Mouse (Mus musculus) thymus, adult 2 months (tissue): ENCODE data around the gene Usp12. TPM values are rescaled to one million over a fixed set of nuclear protein-coding genes. Genes with fewer than 3 reads are reported as not detected.

Experiments
- DNase-seq: peaks from one replicate; pipeline ENCODE4 v3.0.0; 2021
- H3K27ac ChIP-seq: fragments of 200-500 bp; 2 replicates; pipeline ENCODE4 v1.5.1; 2012; ENCODE audit warnings: low read length, control low read depth; ENCODE audit not compliant: control insufficient read depth, insufficient read depth
- H3K27me3 ChIP-seq: fragments of 200-500 bp; 2 replicates; pipeline ENCODE4 v1.6.1; 2012; ENCODE audit warnings: mild to moderate bottlenecking, low read length, moderate library complexity, mixed read lengths; ENCODE audit not compliant: control insufficient read depth, insufficient read depth
- H3K36me3 ChIP-seq: fragments of 200-500 bp; 2 replicates; pipeline ENCODE4 v1.6.1; 2012; ENCODE audit warnings: mild to moderate bottlenecking, low read length, moderate library complexity; ENCODE audit not compliant: control insufficient read depth, insufficient read depth
- H3K4me1 ChIP-seq: fragments of 200-500 bp; replicated peaks from 2 replicates; pipeline ENCODE4 v1.6.1; 2012; ENCODE audit warnings: low read length; ENCODE audit not compliant: control insufficient read depth, insufficient read depth
- H3K4me3 ChIP-seq: fragments of 200-500 bp; 2 replicates; pipeline ENCODE4 v1.5.1; 2012; ENCODE audit warnings: mild to moderate bottlenecking, low read length, control low read depth, moderate library complexity; ENCODE audit not compliant: control insufficient read depth, insufficient read depth
- CTCF ChIP-seq: fragments of 200-500 bp; IDR thresholded peaks from 2 replicates; pipeline ENCODE4 v1.5.1; 2012; ENCODE audit warnings: mild to moderate bottlenecking, control low read depth, low read length, moderate library complexity, borderline replicate concordance; ENCODE audit not compliant: control insufficient read depth, poor library complexity, insufficient read depth; ENCODE audit errors: extremely low read depth
- POLR2A ChIP-seq: fragments of 200-500 bp; IDR thresholded peaks from 2 replicates; pipeline ENCODE4 v1.6.1; 2012; ENCODE audit warnings: mild to moderate bottlenecking, low read length, control low read depth, moderate library complexity; ENCODE audit not compliant: control insufficient read depth, poor library complexity, insufficient read depth; ENCODE audit errors: extremely low read depth
- WGBS: fragments of 180-500 bp; shearing (Covaris S2); methylation state at CpG from one replicate; pipeline ENCODE4 v1.1.7; 2018; 5-methylcytosine and 5-hydroxymethylcytosine counted together
- polyA plus RNA-seq: library from polyadenylated mRNA; depleted of rRNA; stranded (reverse); fragments of >200 nt; gene quantifications from 2 replicates; pipeline ENCODE4 v1.2.3, GENCODE M21; 2012

Usp12 gene
- polyA plus RNA-seq, 1 experiment, result 13.1 TPM

- H3K4me3 ChIP-seq, result no peak overlapping the region
- peak overlapping the region; percentile 3; the same call in 1 of the 2 replicates for H3K27ac ChIP-seq
- 3% methylated on average over 8 of the region's 8 CpGs for WGBS
- TF ChIP-seq POLR2A (no peak), CTCF (no peak)
- H3K4me1 ChIP-seq, result peaks cover 8% of the 10 kb centered on the region
- H3K36me3 ChIP-seq, result peaks cover 3% of the 10 kb centered on the region; the same call in 1 of the 2 replicates
- DNase-seq, result peak; percentile 39
- no peaks in the 10 kb centered on the region for H3K27me3 ChIP-seq
Measured at GRCm38 (mm10) chr5:146829528-146829927, 34.7 kb upstream of the Usp12 start.

DNA sequence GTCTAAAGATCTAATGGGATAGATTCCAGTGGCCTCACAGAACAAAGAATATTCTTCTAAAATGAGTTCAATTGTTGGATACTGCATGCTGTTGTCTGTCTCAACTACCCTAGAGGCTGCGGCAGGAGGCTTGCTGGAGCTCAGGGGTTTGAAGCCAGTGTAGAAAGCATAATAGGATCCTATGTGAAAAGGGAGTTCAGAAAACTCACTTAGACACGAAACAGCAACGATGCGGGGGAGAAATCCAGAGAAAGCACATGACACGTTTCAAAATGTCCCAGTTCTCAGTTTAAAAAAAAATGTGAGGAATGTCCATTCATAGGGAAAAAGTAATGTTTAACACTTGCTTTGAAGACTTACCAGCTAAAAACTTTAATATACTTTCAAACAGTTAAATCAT, 28.2 kb upstream of the Usp12 start:
- 97% methylated on average over 5 of the region's 5 CpGs for WGBS
- DNase-seq, result no peak
- H3K36me3 ChIP-seq, result no peaks in the 10 kb centered on the region
- H3K4me3 ChIP-seq, result no peak overlapping the region
- H3K27me3 ChIP-seq, result no peaks in the 10 kb centered on the region
- H3K27ac ChIP-seq, result no peak overlapping the region
- peaks cover 6% of the 10 kb centered on the region for H3K4me1 ChIP-seq
- TF ChIP-seq POLR2A, result no peak
- no peak for TF ChIP-seq CTCF

GRCm38 (mm10) chr5:146818906-146819623, 24.3 kb upstream of the Usp12 start:
- H3K27me3 ChIP-seq, result no peaks in the 10 kb centered on the region
- TF ChIP-seq POLR2A (no peak), CTCF (no peak)
- 43% methylated on average over 8 of the region's 8 CpGs for WGBS
- no peak overlapping the region for H3K27ac ChIP-seq
- H3K4me1 ChIP-seq, result no peaks in the 10 kb centered on the region
- DNase-seq, result no peak
- H3K4me3 ChIP-seq, result no peak overlapping the region
- no peaks in the 10 kb centered on the region for H3K36me3 ChIP-seq

DNA sequence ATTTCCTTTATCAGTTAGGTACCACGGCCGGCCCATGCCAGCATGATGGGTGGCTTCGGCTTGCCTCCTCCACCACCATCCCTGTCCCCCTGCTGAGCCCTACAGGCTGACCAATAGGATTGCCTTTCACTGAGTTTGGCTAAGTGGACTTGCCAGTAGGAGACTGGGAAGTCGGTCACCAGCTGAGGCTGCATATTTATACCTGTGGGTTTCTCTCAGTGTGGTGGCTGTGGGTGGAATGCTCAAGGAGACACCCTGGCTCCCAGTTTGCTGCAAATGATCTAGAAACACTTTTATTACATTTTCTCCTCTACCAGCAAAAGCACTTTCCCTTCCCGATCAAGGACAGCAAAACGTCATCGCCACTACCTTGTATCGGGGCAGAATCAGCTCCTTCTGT, 22.8 kb upstream of the Usp12 start:
- 97% methylated on average over 8 of the region's 8 CpGs for WGBS
- H3K4me3 ChIP-seq, result no peak overlapping the region
- H3K27me3 ChIP-seq, result no peaks in the 10 kb centered on the region
- TF ChIP-seq CTCF, result no peak
- TF ChIP-seq POLR2A, result no peak
- no peak overlapping the region for H3K27ac ChIP-seq
- no peak for DNase-seq
- H3K4me1 ChIP-seq, result no peaks in the 10 kb centered on the region
- H3K36me3 ChIP-seq, result no peaks in the 10 kb centered on the region

GRCm38 (mm10) chr5:146815394-146815793, 20.6 kb upstream of the Usp12 start:
- no peak overlapping the region for H3K27ac ChIP-seq
- H3K36me3 ChIP-seq, result no peaks in the 10 kb centered on the region
- TF ChIP-seq POLR2A (no peak), CTCF (no peak)
- DNase-seq, result no peak
- no peaks in the 10 kb centered on the region for H3K27me3 ChIP-seq
- no peak overlapping the region for H3K4me3 ChIP-seq
- H3K4me1 ChIP-seq, result no peaks in the 10 kb centered on the region
- WGBS, result 95% methylated on average over 4 of the region's 4 CpGs

- WGBS, result 95% methylated on average over 4 of the region's 4 CpGs
- Histone ChIP-seq H3K36me3 (no peaks in the 10 kb centered on the region), H3K4me3 (no peak overlapping the region), H3K4me1 (no peaks in the 10 kb centered on the region), H3K27me3 (no peaks in the 10 kb centered on the region), H3K27ac (no peak overlapping the region)
- TF ChIP-seq CTCF, result no peak
- no peak for TF ChIP-seq POLR2A
- DNase-seq, result no peak
Measured at GRCm38 (mm10) chr5:146813421-146813820, 18.6 kb upstream of the Usp12 start.
